Mouse (Mus musculus): ENCODE data around the gene Abcc12.

DNA sequence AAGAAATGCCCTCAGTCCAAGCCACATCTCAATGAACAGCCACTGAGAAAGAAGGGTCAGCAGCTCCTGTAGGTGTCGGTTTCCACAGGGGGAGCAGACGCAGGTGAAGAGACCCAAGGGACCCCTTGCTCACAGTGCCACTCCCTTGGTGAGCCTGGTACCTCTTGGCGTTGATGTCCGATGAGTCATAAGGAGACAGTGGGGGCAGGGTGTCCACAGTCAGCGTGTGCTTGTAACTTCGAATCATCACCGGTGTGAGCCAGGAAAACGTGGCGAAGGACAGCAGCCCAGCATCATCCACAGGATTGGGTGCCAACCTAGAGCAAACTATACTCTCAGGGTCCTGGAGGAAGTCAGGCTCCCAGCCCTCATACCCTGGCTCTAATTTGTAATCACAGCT lies 16.8 kb downstream of the Abcc12 start:
- TF ChIP-seq CTCF (IDR thresholded peaks at IDR 0.05; ENCODE audit: insufficient read depth, low read depth, low read length), result no peak
- no peak for TF ChIP-seq POLR2A (IDR thresholded peaks at IDR 0.05; ENCODE audit: insufficient read depth, low read depth, low read length)

Data from olfactory bulb, adult 2 months (tissue).